Mouse (Mus musculus) heart, postnatal 0 days (tissue): ENCODE results near the gene Runx2. TPM values are rescaled to one million over a fixed set of nuclear protein-coding genes. Genes with fewer than 3 reads are reported as not detected.
A peak's percentile ranks its signal among the peaks of the same experiment; 100 is the strongest.

Experiments
- ATAC-seq: fragments of 200-750 bp; cut with Nextera tagmentation; 2 replicates; pipeline ENCODE4 v1.8.0; 2017; ENCODE audit warnings: low read depth, moderate number of reproducible peaks, moderate library complexity; ENCODE audit not compliant: insufficient read depth
- DNase-seq: peaks from one replicate; pipeline ENCODE4 v3.0.0-alpha.2; 2016; ENCODE audit warnings: low spot score
- H3K27ac ChIP-seq: fragments of 300-500 bp; sonication (generic); 2 replicates; pipeline ENCODE4 v1.5.1; 2014; ENCODE audit warnings: low read depth, mild to moderate bottlenecking
- H3K27me3 ChIP-seq: fragments of 300-500 bp; sonication (generic); 2 replicates; pipeline ENCODE4 v1.6.1; 2014; ENCODE audit warnings: low read length, mixed read lengths; ENCODE audit not compliant: control insufficient read depth, insufficient read depth
- H3K36me3 ChIP-seq: fragments of 300-500 bp; sonication (generic); replicated peaks from 2 replicates; pipeline ENCODE4 v1.6.1; 2014; ENCODE audit warnings: low read length, mixed read lengths; ENCODE audit not compliant: control insufficient read depth, insufficient read depth
- H3K4me1 ChIP-seq: fragments of 300-500 bp; sonication (generic); 2 replicates; pipeline ENCODE4 v1.6.1; 2014; ENCODE audit warnings: antibody characterized with exemption; ENCODE audit not compliant: control insufficient read depth, insufficient read depth
- H3K4me2 ChIP-seq: fragments of 300-500 bp; sonication (generic); 2 replicates; pipeline ENCODE4 v1.6.1; 2014; ENCODE audit warnings: low read depth, mild to moderate bottlenecking, low read length, moderate library complexity
- H3K4me3 ChIP-seq: fragments of 300-500 bp; sonication (generic); 2 replicates; pipeline ENCODE4 v1.5.1; 2014; ENCODE audit warnings: low read depth, low read length
- H3K9ac ChIP-seq: fragments of 300-500 bp; sonication (generic); replicated peaks from 2 replicates; pipeline ENCODE4 v1.6.1; 2014; ENCODE audit warnings: low read depth, low read length, mixed read lengths
- H3K9me3 ChIP-seq: fragments of 300-500 bp; sonication (generic); replicated peaks from 2 replicates; pipeline ENCODE4 v1.6.1; 2016; ENCODE audit warnings: low read length; ENCODE audit not compliant: control insufficient read depth
- CTCF ChIP-seq: IDR thresholded peaks from 2 replicates; pipeline ENCODE4 v1.5.1; 2016; ENCODE audit warnings: antibody characterized with exemption, control low read depth, low read depth
- EP300 ChIP-seq: IDR thresholded peaks from 2 replicates; pipeline ENCODE4 v1.6.1; 2016; ENCODE audit warnings: antibody characterized with exemption, low read depth
- WGBS: fragments of 180-500 bp; shearing (Covaris S2); extraction: QIAGEN DNeasy Blood & Tissue Kit; methylation state at CpG from one replicate; pipeline ENCODE4 v1.1.7; 2014; 5-methylcytosine and 5-hydroxymethylcytosine counted together
- polyA plus RNA-seq: library from polyadenylated mRNA; unstranded; fragments of >200 nt; fragmentation: Nextera tagmentation; extraction: Ambion mirVana; gene quantifications from 2 replicates; pipeline ENCODE4 v1.2.1, GENCODE M21; 2015
- total RNA-seq: library from RNA; depleted of rRNA; stranded (reverse); fragments of >200 nt; gene quantifications from 2 replicates; pipeline ENCODE4 v1.2.3, GENCODE M21; 2014; ENCODE audit warnings: low replicate concordance

Gene Runx2
- total and polyA plus RNA-seq, 2 experiments from 2014 or later: 0.04 TPM; not detected in 1

- Histone ChIP-seq H3K4me2 (no peak overlapping the region), H3K4me3 (no peak overlapping the region), H3K27ac (no peak overlapping the region), H3K27me3 (no peaks in the 10 kb centered on the region), H3K4me1 (no peaks in the 10 kb centered on the region), H3K9me3 (no peaks in the 10 kb centered on the region), H3K9ac (no peak overlapping the region), H3K36me3 (0 out of 2 replicates have a peak, but pooled peaks cover 7% of the 10 kb centered on the region)
- WGBS: 74% methylated on average over 12 of the region's 12 CpGs
- no peak for TF ChIP-seq CTCF
- no peak for TF ChIP-seq EP300
- DNase-seq (no peak), ATAC-seq (no peak)
Observed at GRCm38 (mm10) chr17:44792218-44792917, 22.2 kb downstream of the Runx2 start.

GRCm38 (mm10) chr17:44788982-44789747 lies 25.4 kb downstream of the Runx2 start:
- ATAC-seq: no peak

GRCm38 (mm10) chr17:44783143-44783542 lies 31.5 kb downstream of the Runx2 start:
- Histone ChIP-seq H3K4me1 (no peaks in the 10 kb centered on the region; the same call in 1 of the 2 replicates), H3K27ac (no peak overlapping the region), H3K9me3 (no peaks in the 10 kb centered on the region), H3K9ac (no peak overlapping the region), H3K36me3 (no peaks in the 10 kb centered on the region), H3K4me2 (no peak overlapping the region), H3K27me3 (no peaks in the 10 kb centered on the region), H3K4me3 (no peak overlapping the region)
- ATAC-seq: no peak
- WGBS: 81% methylated on average over 2 of the region's 2 CpGs
- DNase-seq: no peak
- TF ChIP-seq EP300 (no peak), CTCF (no peak)

More at GRCm38 (mm10) chr17:44788982-44789747, 25.4 kb downstream of the Runx2 start:
- Histone ChIP-seq H3K27me3 (no peaks in the 10 kb centered on the region), H3K9ac (no peak overlapping the region), H3K36me3 (0 out of 2 replicates have a peak, but pooled peaks cover 7% of the 10 kb centered on the region), H3K27ac (peak overlapping the region; percentile 7; the same call in 1 of the 2 replicates), H3K4me1 (no peaks in the 10 kb centered on the region), H3K9me3 (no peaks in the 10 kb centered on the region), H3K4me2 (no peak overlapping the region), H3K4me3 (no peak overlapping the region)
- TF ChIP-seq CTCF (no peak), EP300 (no peak)
- no peak for DNase-seq
- 66% methylated on average over 5 of the region's 5 CpGs for WGBS

- Histone ChIP-seq H3K4me3 (no peak overlapping the region), H3K36me3 (no peaks in the 10 kb centered on the region), H3K27me3 (no peaks in the 10 kb centered on the region), H3K9ac (no peak overlapping the region), H3K27ac (no peak overlapping the region), H3K4me2 (no peak overlapping the region), H3K4me1 (no peaks in the 10 kb centered on the region; the same call in 1 of the 2 replicates), H3K9me3 (no peaks in the 10 kb centered on the region)
- WGBS: 86% methylated on average over 4 of the region's 4 CpGs
- no peak for DNase-seq
- no peak for ATAC-seq
- TF ChIP-seq EP300: no peak
- no peak for TF ChIP-seq CTCF
Observed at GRCm38 (mm10) chr17:44782366-44782765, 32.2 kb downstream of the Runx2 start.

- no peak overlapping the region for H3K4me2 ChIP-seq
- no peaks in the 10 kb centered on the region for H3K9me3 ChIP-seq
- no peaks in the 10 kb centered on the region for H3K36me3 ChIP-seq
- no peak for TF ChIP-seq CTCF
- TF ChIP-seq EP300: no peak
- H3K27ac ChIP-seq: no peak overlapping the region
- no peak overlapping the region for H3K9ac ChIP-seq
- DNase-seq (no peak), ATAC-seq (no peak)
- H3K27me3 ChIP-seq: no peaks in the 10 kb centered on the region
- H3K4me3 ChIP-seq: no peak overlapping the region
- 57% methylated on average over 4 of the region's 4 CpGs for WGBS
- H3K4me1 ChIP-seq: no peaks in the 10 kb centered on the region; the same call in 1 of the 2 replicates
Observed at GRCm38 (mm10) chr17:44780353-44780752, 34.2 kb downstream of the Runx2 start.
